Mouse (Mus musculus): ENCODE measurements at regions not wholly inside any gene's neighbourhood (a gene's known extent, or its start where the extent isn't known, plus 50 kb on each side); places are given as distances from the start of the nearest gene placed in this dataset.
A peak's percentile ranks its signal among the peaks of the same experiment; 100 is the strongest.

DNA sequence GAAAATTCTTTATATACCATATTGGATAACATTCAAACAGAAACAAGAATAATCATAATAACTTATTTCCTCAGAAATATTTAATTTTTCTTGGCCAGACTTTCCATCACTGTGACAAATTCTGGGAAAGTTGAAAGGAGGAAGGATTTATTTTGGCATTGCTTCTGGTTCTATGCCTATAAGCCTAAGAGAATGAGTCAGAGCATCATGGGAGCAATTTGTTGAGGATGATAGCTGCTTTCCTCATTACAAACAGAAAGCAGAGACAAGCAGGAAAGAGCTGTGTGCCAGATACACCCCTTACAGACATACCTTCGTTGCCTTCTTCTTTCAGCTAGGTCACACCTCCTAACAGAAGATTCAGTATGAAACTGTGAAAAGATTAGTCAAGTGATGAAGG, 115.3 kb downstream of the Rgs21 start:
- no peak for DNase-seq (ENCODE audit: low read depth, low spot score)

DNA sequence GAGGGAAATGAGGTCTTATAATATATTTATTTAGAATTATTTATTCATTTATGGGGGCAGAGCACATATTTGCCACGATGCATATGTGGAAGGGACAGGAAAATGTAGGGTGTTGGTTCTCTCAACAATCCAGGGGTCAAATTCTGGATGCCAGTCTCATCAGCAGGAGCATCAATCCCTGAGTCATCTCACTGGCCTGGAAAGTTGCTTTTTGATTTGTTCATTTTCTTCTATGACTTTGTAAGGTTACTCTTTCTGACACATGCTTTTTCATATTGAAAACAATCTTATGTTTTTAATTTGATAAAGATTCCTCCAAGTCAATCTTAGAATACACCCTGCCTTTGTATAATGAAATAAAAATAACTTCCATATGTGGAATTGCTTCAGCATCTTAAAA, 115.7 kb downstream of the Rgs21 start:
- DNase-seq (ENCODE audit: low read depth, low spot score): no peak

DNA sequence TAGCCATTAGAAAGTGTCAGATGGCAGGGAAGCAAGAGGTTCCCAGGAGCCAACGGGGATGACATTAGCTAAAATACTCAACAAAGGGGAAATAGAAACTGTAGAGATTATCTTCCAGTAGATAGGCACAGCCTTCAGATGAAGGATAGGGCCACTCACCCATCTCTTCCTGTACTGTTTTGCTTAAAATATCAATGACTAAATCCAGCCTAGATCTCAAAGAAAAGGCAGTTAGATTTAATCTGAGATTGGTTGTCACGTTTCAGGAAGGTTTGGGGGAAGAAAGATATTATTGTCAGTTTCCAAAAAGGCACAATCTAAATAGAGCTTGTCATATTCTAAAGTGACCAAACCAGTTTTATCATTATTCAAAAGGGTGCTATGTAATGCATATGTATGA, 130.8 kb downstream of the Rgs21 start:
- DNase-seq (ENCODE audit: low read depth, low spot score): no peak

DNA sequence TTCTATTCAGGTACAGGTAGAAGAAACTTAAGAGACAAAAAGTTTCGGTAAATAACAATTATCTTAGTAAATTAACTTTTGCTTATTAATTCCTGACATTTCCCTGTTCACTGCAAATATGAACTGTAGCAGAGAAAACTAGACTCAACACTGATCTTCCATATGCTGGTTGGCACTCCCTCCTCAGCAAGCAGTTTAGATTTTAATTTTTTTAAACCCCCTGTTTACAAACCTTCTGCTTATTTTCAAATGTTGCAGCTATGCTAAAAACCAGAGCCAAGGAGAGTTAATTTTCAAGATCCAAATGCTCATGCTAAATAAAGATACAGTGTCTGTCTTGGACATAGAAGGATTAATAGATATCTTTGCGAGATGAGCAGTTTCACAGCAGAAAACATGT, 134.7 kb downstream of the Rgs21 start:
- no peak for DNase-seq (ENCODE audit: low read depth, low spot score)

DNA sequence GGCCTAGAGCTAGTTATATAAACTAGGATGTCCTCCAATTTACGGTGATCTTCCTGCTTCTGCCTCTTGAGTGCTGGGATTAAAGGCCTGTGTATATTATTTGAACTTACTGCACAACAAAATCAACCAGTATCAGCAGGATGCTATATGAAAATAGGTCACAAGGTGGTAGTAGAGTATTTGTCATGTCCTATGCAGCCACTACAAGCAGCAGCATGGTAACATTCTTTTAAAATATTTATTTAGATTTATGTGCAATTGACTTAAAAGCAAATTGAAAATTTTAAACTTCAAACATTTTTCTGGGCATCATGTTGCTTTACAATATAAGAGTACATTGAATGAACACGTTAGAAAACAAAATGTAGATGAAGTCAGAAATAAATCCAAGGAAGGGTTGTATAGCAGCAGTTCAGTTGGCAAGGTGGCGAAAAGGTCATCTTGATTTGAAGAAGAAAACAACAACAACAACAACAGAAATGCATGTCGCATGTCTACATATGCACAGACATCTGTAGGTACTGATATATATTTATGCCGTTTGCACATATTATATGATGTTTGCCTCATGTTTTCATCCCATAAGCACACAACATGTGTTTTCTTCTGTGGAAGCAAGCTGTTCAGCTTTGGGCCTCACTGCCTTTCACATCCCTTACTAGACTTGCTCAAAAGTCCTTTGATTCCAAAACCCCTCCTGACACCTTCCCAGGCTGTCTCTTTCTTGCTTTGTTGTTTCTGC, 135.8 kb downstream of the Rgs21 start:
- no peak for DNase-seq (ENCODE audit: low read depth, low spot score)

DNA sequence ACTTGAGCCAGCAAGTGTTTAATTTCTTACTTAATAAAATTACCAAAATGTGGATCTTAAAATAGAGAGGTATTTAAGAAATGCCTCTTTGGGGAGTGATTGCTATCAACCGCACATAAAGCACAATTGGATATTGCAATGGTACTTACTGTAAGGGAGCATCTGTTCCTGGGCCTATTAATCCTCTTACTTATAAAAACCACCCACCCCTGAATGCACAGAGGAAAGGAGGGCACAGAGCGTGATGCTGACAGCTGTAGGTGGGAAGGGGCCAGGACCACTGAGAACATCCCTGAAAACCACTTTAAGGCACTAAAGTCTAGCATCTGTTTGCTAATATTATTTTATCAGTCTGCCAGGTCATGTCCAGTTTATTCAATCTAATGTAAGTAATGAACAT, 146.1 kb downstream of the Rgs21 start:
- DNase-seq (ENCODE audit: low read depth, low spot score): no peak

DNA sequence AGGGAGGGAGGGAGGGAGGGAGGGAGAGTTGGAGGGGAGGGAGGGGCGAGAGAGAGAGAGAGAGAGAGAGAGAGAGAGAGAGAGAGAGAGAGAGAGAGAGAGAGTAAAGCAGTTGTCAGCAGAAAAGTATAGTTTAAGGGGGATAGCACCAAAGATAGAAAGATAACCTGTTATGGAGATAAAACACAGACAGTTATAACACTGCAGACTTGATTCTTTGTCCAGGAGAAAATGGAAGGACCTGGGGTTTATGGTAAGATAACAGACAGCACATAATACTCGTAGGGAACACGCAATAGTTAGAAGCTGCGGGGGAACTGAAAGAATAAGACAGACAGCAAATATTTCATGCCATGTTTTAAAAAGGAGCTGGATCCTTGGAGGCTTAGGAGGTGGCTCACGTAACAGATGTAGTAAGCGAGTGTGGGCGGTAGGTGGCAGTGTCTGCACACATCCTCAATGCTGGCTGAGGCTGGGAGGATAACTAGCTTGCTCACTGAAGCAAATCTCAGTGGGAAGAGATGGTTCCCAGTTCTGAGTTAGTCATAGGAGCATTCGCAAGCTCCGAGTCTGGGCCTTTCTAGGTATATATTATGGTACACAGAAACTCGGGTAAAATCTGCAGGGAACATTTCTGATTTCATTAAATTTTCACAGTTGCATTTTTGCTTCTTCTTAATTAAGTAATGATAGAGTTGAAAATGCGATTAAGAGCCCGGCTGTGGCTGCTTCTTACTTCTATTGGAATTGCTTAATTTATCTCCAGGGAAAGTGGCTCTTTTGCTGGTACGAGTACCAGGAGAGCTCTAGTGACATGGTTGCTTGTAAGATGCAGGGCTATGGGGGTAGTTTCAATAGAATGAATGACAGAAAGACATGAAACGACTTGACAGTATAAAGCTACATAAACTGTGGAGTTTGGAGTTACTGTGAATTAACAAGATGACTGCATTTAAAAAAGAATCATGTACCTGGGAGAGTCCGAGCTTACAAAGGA, 157.6 kb upstream of the Rgs1 start:
- DNase-seq (ENCODE audit: low read depth, low spot score): peak; percentile 44

DNA sequence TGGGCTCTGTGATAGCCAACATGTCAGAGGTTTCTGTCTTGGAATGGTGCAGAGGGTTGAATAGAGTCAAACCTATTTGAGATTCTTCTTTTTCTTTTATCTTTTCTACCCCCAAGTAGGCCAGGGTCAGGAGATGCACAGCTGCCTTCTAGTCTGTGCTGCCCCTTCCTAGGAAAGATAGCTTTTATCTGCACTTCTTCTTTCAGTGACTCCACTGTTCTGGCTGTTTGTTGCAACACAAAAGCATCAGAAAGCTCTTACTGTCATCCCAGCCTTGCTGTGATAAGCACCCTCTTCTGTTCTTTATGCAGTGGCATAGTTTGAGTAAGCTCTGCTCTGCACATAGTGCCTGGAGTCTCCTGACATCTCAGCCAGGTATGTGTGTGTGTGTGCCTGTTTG, 156.7 kb upstream of the Rgs1 start:
- DNase-seq (ENCODE audit: low read depth, low spot score): no peak

DNA sequence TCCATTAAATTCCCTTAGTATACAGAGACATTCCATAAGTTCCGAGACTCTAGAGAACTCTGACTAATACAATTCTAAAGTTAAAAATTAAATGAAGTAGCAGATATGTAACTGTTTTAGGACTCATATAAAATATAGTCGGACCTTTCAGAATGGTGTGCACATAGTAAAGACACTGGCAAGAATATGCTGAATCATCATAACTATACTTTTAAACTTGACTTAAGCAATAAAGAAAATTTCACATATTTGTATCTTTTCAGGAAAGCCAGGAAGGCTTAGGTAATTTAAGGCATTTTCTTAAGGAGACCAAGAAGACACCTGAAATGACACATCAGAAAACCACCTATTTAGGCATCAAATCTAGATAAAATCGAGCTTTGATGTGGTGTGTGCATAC, 156.0 kb upstream of the Rgs1 start:
- DNase-seq (ENCODE audit: low read depth, low spot score): no peak

DNA sequence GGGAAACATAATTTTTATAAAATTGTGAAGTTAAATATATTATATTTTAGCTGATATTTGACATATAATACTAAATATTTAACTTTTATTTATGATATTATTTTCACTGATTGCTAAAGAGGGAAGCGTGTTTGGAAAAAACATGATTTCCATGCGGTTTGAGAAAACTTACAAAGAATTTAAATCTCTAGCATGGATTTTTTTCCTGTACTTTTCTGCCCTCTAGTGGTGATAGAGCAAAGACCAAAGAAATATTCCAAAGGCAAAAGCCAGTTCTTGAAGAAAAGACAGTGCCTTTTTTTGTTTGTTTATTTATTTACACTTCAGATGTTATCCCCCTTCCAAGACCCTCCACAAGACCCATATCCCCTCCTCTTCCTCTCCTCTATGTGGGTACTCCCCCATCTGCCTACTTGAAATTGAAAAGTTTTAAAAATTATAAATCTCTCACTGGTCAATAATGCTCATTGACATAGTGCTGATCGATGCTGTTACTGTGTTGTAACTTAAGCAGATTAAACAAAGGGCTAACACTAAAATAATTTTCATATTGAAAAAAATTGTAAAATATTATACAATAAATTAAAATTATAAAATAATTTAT, 131.1 kb upstream of the Rgs1 start:
- peak; percentile 6 for DNase-seq (ENCODE audit: low read depth, low spot score)

DNA sequence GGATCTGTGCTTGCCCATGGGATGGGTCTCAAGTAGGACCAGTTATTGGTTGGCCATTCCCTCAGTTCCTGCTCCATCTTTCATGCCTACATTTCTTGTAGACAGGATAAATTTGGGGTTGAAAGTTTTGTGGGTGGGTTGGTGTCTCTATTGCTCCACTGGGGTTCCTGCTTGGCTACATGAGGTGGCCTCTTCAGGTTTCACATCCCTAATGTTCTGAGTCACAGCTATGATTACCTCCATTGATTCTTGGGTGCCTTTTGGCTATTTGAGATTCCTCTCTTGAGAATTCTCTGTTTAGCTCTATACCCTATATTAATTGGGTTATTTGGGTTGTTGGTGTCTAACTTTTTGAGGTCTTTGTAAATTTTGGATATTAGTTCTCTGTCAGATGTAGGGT, 125.1 kb upstream of the Rgs1 start:
- DNase-seq (ENCODE audit: low read depth, low spot score): no peak

DNA sequence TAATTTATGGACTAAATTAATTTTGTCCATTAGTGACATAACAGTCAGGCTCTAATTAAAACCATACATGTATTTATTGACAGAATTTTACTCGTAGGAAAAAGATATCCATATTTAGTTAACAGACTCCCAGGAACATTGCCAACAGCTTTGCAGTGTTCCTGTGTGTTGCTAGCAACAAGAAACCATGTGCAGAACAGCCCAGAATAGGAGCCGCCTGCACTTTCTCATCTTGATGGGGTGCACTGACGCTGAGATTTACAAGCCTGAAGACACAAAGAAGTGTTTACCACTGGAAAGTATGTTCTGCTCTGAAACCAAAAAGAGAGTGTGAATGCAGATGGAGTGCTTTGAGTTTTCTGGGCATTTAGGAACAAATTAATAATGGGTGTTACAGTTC, 118.5 kb upstream of the Rgs1 start:
- DNase-seq (ENCODE audit: low read depth, low spot score): no peak

DNA sequence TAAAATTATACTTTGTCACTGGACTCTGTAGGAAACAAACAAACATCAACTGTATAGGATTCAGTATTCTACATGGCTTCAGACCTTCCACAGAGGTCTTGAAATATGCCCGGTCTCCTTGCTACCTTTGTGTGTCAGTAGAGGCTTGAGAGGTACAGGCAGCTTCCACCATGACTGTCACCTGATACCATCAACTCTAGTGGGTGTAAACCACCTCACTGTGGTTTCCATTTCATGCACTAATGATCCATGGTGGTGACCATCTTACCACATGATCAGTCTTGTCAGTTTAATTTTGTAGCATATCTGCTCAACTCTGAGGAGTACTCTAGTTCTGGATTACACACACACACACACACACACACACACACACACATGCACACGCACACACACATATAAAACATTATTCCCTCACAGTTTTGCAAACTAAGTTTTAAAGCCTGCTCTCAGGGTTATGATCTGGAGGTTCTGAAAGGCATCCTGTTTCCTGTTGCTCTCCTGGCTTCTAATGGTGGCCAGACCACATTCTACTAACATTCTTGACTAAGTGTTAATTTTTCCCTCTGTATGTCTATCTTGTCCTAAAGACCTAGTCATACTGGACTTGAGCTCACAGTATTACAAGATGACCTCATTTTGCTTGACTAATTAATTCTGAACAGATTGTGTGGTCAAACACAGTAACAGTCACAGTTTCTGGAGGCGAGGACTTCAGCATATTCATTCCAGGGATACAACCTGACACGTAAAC, 106.7 kb upstream of the Rgs1 start:
- no peak for DNase-seq (ENCODE audit: low read depth, low spot score)

DNA sequence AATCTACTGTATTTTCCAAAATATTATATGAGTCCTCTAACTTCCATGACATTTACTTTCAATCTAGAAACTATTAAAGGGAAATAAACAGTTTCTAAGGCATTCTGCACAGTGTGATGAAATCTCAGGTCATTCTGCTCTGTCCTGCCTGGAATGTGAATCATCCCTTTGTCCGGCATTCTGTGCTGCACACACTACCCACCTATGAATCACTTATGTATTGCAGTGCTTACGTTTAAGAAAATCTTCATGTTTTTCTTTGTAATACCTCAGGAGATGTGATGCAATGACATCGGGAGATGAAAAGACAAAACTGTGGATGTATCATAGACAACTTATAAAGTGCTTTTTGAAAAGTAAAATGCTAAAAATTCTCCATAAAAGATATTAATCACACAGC, 106.0 kb upstream of the Rgs1 start:
- no peak for DNase-seq (ENCODE audit: low read depth, low spot score)

DNA sequence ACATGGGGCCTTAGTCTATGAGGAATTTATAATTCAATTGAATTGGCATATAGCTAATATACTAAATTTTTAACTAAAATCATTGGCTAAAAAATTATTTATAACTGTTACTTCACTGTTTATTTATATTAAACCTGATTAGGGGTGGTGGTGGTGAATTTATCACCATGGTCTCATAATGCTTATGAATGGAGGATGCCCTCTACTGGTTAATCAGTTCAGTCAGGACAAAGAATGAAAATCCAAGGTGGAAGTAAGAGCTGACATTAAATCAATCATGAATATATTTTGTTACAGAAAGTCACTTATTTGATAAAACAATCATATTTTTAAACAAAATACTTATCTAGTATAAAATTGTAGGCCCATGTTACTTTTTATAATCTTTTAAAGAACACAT, 104.3 kb upstream of the Rgs1 start:
- DNase-seq (ENCODE audit: low read depth, low spot score): no peak

DNA sequence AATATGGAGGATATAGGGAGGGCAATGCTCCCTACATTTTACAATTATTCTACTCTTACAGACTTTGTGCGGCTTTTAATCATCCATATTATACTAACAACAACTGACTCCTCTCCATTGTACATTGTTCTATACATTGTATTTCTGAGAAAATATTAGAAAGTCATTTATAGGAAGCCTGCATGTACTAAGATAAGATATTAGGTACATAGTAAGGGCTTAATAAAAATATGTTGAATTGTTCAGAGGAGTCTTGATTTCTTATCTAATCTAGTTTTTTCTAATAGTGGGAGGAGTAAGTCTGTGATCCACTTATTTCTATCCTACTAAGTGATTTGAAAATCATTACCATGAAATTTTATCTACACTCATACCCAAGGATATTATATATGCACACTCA, 94.8 kb upstream of the Rgs1 start:
- DNase-seq (ENCODE audit: low read depth, low spot score): no peak

DNA sequence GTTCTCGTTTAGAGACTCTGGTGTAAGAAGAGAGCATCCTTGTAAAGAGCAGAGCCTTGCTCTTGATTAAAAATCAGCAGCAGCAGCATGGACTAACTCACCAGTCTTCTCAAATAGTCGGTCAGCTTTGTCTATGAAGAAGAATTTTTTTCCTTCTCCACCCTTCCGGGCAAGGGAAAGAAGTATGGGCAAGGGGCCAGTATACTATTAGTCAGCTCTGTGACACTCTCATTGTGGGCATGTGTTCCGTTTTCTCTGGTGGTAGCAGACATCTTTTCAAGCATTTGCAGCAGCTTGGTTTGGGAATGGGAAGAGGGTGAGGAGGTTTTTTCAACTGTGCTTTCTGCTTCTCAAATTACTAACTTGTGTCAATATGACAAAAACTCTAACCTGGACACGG, 94.3 kb upstream of the Rgs1 start:
- no peak for DNase-seq (ENCODE audit: low read depth, low spot score)

DNA sequence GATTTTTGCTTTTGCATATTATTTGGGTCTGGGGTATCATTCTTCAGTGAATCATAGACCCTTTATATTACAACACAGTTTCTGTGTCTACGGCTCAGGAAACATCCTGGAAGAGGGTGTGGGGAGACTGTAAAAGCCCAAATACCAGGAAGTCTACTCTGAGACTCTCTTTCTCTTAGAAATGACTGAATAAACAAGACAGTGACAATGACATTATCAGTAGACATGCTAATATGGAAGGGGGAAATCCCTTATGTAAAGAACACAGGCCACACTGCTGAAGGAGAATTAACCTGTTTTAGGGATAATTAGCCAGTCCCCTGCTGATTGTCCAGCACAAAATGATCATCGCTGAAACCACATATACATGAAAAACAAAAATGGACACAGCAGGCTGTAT, 88.5 kb upstream of the Rgs1 start:
- no peak for DNase-seq (ENCODE audit: low read depth, low spot score)

DNA sequence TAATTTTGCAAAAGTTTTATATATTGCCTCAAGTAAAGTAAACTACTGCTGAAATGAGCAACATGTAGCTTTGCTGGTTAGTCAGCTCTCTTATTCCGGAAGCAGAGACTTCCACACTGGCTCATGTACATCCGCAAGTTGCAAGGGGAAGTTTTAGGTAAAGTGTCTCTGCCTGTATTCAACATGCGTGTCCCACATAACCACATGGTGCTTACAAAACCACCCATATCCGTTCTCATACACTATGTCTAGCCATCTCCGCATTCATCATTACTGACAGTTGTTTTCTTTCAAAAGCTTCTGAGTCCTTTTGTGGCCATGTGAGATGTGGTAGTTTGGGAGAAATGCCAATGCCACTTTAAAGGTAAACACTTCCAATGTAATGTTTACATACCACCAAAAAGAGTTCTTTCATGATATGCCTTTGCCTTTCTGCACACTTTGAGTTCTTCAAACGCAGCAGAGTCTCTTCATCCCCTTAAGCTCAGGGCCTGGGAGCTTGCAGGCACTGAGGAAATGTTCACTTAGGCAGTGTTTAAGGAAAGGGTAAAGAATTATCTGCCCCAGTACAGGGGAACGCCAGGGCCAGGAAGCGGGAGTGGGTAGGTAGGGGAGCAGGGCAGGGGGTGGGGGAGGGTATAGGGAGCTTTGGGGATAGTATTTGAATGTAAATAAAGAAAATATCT, 81.5 kb upstream of the Rgs1 start:
- no peak for DNase-seq (ENCODE audit: low read depth, low spot score)

DNA sequence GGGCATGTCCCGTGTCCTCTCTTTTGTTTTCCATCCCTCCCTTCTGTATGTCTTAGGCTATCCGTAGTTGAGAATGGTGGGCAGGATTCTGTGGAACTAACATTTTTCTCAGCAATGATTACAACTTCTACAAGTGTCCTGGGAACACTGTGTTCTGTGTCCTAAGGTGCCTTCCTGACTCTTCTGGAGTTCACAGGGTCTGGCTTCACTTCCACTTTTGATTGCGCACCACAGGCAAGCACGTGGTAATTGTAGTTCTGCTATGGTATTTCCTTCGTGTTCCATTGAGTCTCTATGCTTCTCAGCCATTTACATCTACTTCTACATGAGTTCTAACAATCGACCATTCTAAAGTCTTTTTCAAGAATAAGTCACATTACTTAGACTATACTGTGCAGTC, 70.4 kb upstream of the Rgs1 start:
- no peak for DNase-seq (ENCODE audit: low read depth, low spot score)

DNA sequence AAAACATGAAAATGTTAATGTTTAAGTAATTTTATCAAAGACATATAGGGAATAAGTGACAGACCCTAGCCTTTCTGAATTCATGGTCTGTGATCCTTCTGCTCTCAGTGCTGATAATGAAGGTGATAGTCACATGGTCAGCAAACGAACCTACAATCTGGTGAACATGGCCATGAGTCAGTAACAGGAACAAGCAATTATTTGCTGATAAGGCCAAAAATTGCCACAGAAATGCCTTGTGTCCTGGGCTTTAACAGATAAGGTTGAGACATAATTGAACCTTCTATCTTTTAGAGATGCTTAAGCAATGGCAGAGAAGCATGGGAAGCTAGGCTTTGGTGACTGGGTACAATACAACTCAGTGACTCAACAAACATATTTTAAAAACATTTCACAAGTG, 69.2 kb upstream of the Rgs1 start:
- no peak for DNase-seq (ENCODE audit: low read depth, low spot score)
